Mouse (Mus musculus): Measurements from ENCODE around the gene Zup1.
"Not testable (repeated sequence)": the region's sequence is repeated elsewhere in the genome, so short reads cannot be mapped to it uniquely, and the experiment has no call there.

Zup1 gene

GRCm38 (mm10) chr10:33950803-33951583, at the start of gene Zup1:
Gene Zup1 (minus strand): TSS chr10:33951269.
- CTCF ChIA-PET, result no interaction called here

DNA sequence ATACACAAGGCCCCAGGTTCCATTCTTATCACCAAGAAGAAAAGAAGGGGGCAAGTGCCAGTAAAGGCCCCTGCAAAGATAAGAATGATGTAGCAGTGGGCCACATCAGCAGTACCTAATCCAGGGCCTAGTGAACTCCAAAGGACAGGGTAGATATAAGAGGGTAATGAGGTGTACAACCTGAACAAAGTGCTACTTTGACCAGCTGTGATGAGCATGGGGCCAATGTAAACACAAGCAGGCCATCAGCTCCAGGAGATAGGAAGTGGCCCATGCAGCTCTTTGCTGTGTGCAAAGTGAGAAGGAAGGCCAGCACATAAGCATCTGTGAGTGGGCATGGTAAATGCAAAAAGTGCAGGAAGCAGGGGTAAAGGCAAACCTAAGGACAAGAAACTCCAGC, 47.3 kb upstream of the Zup1 start:
- CTCF ChIA-PET, result no interaction called here

DNA sequence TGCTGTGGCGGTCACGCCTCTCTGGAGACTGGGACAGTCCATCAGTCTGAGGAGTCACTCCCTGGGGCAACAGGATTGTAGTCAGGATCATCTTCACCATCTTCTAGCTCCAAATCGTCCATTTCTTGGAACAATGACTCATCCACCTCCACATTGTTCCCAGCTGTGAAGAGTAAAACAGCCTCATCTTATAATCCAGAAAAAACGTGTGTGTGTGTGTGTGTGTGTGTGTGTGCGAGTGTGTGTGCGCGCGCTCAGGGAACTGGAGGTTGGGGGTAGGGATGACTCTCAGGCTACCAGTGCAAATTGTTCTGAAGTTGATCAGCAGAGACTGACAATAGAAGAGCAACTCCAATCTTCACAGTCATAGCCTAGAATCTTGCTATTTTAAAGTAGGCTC, 45.6 kb upstream of the Zup1 start:
- CTCF ChIA-PET, result not testable (repeated sequence)

DNA sequence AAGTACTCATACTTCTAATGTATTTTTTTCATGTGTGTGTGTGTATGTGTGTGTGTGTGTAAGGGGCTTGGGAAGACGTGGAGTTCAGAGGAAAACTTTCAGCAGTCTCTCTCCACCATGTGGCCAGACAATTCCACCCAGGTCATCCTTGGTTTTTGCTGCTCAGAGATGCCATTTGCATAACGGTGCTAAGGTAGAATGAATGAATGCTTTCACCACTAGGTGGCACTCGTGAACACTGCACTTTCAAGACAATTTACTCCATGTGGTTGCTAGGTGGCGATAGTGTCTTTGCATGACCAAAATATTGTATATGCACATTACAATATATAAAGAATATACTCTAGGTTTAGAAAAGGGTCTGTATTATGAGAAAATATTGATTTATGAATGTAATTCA, 35.7 kb upstream of the Zup1 start:
- CTCF ChIA-PET, result no interaction called here

GRCm38 (mm10) chr10:33974781-33975494, 23.9 kb upstream of the Zup1 start:
- CTCF ChIA-PET, result no interaction called here

- CTCF ChIA-PET, result no interaction called here
Measured at GRCm38 (mm10) chr10:33952509-33952908, 1.4 kb upstream of the Zup1 start.

- CTCF ChIA-PET, result no interaction called here
Measured at GRCm38 (mm10) chr10:33946336-33946735, 4.7 kb downstream of the Zup1 start.

GRCm38 (mm10) chr10:33945390-33945789, 5.7 kb downstream of the Zup1 start:
- CTCF ChIA-PET, result no interaction called here

GRCm38 (mm10) chr10:33940702-33941101, 10.4 kb downstream of the Zup1 start:
- CTCF ChIA-PET, result no interaction called here

GRCm38 (mm10) chr10:33905489-33905888, 45.6 kb downstream of the Zup1 start:
- CTCF ChIA-PET, result no interaction called here

- CTCF ChIA-PET, result no interaction called here
Measured at GRCm38 (mm10) chr10:33904530-33905481, 46.3 kb downstream of the Zup1 start, which contains the start of gene Rsph4a. Gene Rsph4a (plus strand): TSS chr10:33905111.

- CTCF ChIA-PET, result not testable (repeated sequence)
Measured at GRCm38 (mm10) chr10:33901520-33901919, 49.5 kb downstream of the Zup1 start.

DNA sequence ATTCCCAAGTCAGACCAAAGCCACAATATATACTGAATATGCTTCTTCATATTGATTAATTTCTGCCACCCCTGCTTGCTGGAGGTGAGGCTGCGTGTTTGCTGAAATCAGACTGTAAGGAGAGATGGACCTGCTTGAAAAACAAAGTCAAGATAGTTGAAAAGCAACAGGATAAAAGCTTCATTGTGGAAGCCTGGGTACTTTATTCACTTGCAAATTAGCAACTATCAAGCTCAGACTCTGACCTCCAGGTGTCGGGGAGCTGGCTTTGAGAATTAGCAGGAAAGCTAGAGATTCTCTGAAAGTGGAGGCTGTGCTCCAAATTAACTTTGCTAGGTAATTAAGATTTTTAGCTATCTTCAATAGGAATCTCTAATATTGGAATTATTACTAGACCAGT, 68.7 kb downstream of the Zup1 start:
- CTCF ChIA-PET, result interaction anchor here (0.6 kb wide), 1 partner anchor 9 kb away, joined by 3 read pairs; no protein-coding TSS in a partner anchor

DNA sequence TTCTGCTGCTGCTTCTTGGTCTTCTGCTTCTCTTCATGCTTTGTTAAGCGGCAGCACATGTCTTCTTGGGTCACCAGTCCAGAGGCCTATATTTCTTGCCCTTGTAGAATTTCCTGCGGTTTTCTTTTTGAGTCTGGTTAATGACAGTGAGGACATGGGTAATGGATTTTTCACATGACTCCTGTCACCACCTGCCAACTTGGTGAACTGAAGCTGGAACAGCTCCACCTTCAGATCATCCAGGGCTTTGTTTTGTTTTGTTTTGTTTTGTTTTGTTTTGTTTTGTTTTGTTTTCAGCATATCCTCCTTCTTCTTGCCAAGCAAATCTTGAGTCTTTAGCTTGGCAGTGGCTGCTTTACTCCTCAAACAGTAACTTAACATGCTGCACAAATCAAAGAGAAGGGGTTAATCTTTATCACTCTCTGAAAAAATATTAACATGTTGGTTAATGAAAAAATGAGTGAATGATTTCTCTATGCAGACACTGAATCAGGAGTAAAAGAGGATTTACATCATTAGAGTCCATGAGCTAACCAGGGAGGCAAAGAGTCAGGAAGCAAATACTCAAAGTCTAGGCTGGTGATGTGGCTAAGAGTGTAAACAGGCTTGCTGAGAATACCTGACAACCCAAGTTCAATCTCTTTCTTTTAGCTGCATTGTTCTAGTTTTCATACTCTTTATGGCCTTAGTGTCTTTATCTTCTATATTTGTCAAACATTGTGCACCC, 78.2 kb downstream of the Zup1 start:
- CTCF ChIA-PET, result interaction anchor here (0.9 kb wide), 1 partner anchor 10 kb away, joined by 3 read pairs; no protein-coding TSS in a partner anchor

DNA sequence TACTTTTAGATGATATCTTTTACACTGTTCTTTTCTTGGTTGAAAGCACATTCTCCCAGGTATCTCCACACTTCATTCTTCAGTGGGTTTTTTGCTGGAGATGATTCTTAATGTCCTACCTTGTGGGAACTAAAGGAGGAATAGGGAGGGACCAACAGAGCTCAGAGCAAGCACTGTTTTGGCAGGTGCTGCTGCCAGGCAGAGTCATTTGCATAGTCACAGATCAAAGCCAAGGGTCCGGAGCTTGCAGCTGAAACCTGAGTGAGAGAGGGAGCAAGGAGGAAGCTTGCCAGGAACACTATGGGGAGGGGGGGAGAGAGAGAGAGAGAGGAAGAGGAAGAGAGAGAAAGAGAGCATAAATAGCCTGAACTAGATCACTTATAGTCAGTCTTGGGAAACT, 80.6 kb downstream of the Zup1 start:
- CTCF ChIA-PET, result no interaction called here

Data from spleen, embryonic (tissue).